Mouse (Mus musculus): Measurements from ENCODE around the gene Cdc42bpg. TPM values are rescaled to one million over a fixed set of nuclear protein-coding genes. Genes with fewer than 3 reads are reported as not detected.

The Cdc42bpg gene
- total and polyA plus RNA-seq, 3 experiments, result 7.0 to 13.9 (median 11.7) TPM

GRCm38 (mm10) chr19:6269798-6270475, 36.3 kb upstream of the Cdc42bpg start:
- Histone ChIP-seq H3K9ac (ENCODE audit: low read depth, low read length) (no peak overlapping the region), H3K27me3 (ENCODE audit: control insufficient read depth, insufficient read depth, low read length) (no peaks in the 10 kb centered on the region), H3K27ac (no peak overlapping the region), H3K79me2 (replicated peaks; ENCODE audit: control insufficient read depth, insufficient read depth, low read length) (no peaks in the 10 kb centered on the region), H3K36me3 (ENCODE audit: control insufficient read depth, insufficient read depth, low read length) (no peaks in the 10 kb centered on the region), H3K4me1 (ENCODE audit: control insufficient read depth, insufficient read depth, low read length) (peaks cover 9% of the 10 kb centered on the region), H3K4me3 (no peak overlapping the region)
- 79% methylated on average over 8 of the region's 8 CpGs for WGBS
- intact Hi-C loops (cut with DNase I), result no loop called here
- TF ChIP-seq EP300 (IDR thresholded peaks at IDR 0.05; ENCODE audit: insufficient read depth, low read depth, low read length), result no peak
- no peak for TF ChIP-seq POLR2A (IDR thresholded peaks at IDR 0.05; ENCODE audit: insufficient read depth, low read depth, low read length)
- TF ChIP-seq CTCF (IDR thresholded peaks at IDR 0.05), result no peak
- DNase-seq, result no peak

- no peak for DNase-seq
- H3K27me3 ChIP-seq (ENCODE audit: control insufficient read depth, insufficient read depth, low read length), result no peaks in the 10 kb centered on the region
- intact Hi-C loops (cut with DNase I), result no loop called here
- 83% methylated on average over 9 of the region's 9 CpGs for WGBS
- no peak overlapping the region for H3K27ac ChIP-seq
- H3K4me1 ChIP-seq (ENCODE audit: control insufficient read depth, insufficient read depth, low read length), result peaks cover 9% of the 10 kb centered on the region
- H3K9ac ChIP-seq (ENCODE audit: low read depth, low read length), result no peak overlapping the region
- H3K36me3 ChIP-seq (ENCODE audit: control insufficient read depth, insufficient read depth, low read length), result no peaks in the 10 kb centered on the region
- no peaks in the 10 kb centered on the region for H3K79me2 ChIP-seq (replicated peaks; ENCODE audit: control insufficient read depth, insufficient read depth, low read length)
- TF ChIP-seq EP300 (IDR thresholded peaks at IDR 0.05; ENCODE audit: insufficient read depth, low read depth, low read length), result no peak
- TF ChIP-seq POLR2A (IDR thresholded peaks at IDR 0.05; ENCODE audit: insufficient read depth, low read depth, low read length), result no peak
- TF ChIP-seq CTCF (IDR thresholded peaks at IDR 0.05), result no peak
- no peak overlapping the region for H3K4me3 ChIP-seq
Observed at GRCm38 (mm10) chr19:6270661-6271060, 35.6 kb upstream of the Cdc42bpg start.

GRCm38 (mm10) chr19:6271206-6271605, 35.0 kb upstream of the Cdc42bpg start:
- intact Hi-C loops (cut with DNase I), result no loop called here
- no peak for DNase-seq

GRCm38 (mm10) chr19:6272053-6272452, 34.2 kb upstream of the Cdc42bpg start:
- Histone ChIP-seq H3K27me3 (ENCODE audit: control insufficient read depth, insufficient read depth, low read length) (no peaks in the 10 kb centered on the region), H3K9ac (ENCODE audit: low read depth, low read length) (no peak overlapping the region), H3K36me3 (ENCODE audit: control insufficient read depth, insufficient read depth, low read length) (no peaks in the 10 kb centered on the region), H3K4me1 (ENCODE audit: control insufficient read depth, insufficient read depth, low read length) (peaks cover 13% of the 10 kb centered on the region), H3K79me2 (replicated peaks; ENCODE audit: control insufficient read depth, insufficient read depth, low read length) (no peaks in the 10 kb centered on the region), H3K27ac (no peak overlapping the region), H3K4me3 (no peak overlapping the region)
- TF ChIP-seq CTCF (IDR thresholded peaks at IDR 0.05) (no peak), EP300 (IDR thresholded peaks at IDR 0.05; ENCODE audit: insufficient read depth, low read depth, low read length) (no peak), POLR2A (IDR thresholded peaks at IDR 0.05; ENCODE audit: insufficient read depth, low read depth, low read length) (no peak)
- no peak for DNase-seq
- 90% methylated on average over 7 of the region's 7 CpGs for WGBS
- intact Hi-C loops (cut with DNase I), result no loop called here

More at GRCm38 (mm10) chr19:6271206-6271605, 35.0 kb upstream of the Cdc42bpg start:
- Histone ChIP-seq H3K9ac (ENCODE audit: low read depth, low read length) (no peak overlapping the region), H3K79me2 (replicated peaks; ENCODE audit: control insufficient read depth, insufficient read depth, low read length) (no peaks in the 10 kb centered on the region), H3K4me1 (ENCODE audit: control insufficient read depth, insufficient read depth, low read length) (peaks cover 13% of the 10 kb centered on the region), H3K27ac (no peak overlapping the region), H3K36me3 (ENCODE audit: control insufficient read depth, insufficient read depth, low read length) (no peaks in the 10 kb centered on the region), H3K27me3 (ENCODE audit: control insufficient read depth, insufficient read depth, low read length) (no peaks in the 10 kb centered on the region), H3K4me3 (no peak overlapping the region)
- TF ChIP-seq EP300 (IDR thresholded peaks at IDR 0.05; ENCODE audit: insufficient read depth, low read depth, low read length) (no peak), CTCF (IDR thresholded peaks at IDR 0.05) (no peak), POLR2A (IDR thresholded peaks at IDR 0.05; ENCODE audit: insufficient read depth, low read depth, low read length) (no peak)
- 80% methylated on average over 8 of the region's 8 CpGs for WGBS

GRCm38 (mm10) chr19:6272738-6273137, 33.5 kb upstream of the Cdc42bpg start:
- TF ChIP-seq POLR2A (IDR thresholded peaks at IDR 0.05; ENCODE audit: insufficient read depth, low read depth, low read length) (0 out of 2 replicates have a peak, but pooled peaks have one; percentile 19), EP300 (IDR thresholded peaks at IDR 0.05; ENCODE audit: insufficient read depth, low read depth, low read length) (no peak), CTCF (IDR thresholded peaks at IDR 0.05) (no peak)
- Histone ChIP-seq H3K79me2 (replicated peaks; ENCODE audit: control insufficient read depth, insufficient read depth, low read length) (no peaks in the 10 kb centered on the region), H3K27ac (peak overlapping the region; percentile 77), H3K27me3 (ENCODE audit: control insufficient read depth, insufficient read depth, low read length) (no peaks in the 10 kb centered on the region), H3K9ac (ENCODE audit: low read depth, low read length) (no peak overlapping the region), H3K4me3 (no peak overlapping the region), H3K36me3 (ENCODE audit: control insufficient read depth, insufficient read depth, low read length) (no peaks in the 10 kb centered on the region), H3K4me1 (ENCODE audit: control insufficient read depth, insufficient read depth, low read length) (peaks cover 13% of the 10 kb centered on the region)
- WGBS, result 30% methylated on average over 4 of the region's 4 CpGs
- intact Hi-C loops (cut with DNase I), result no loop called here
- no peak for DNase-seq

GRCm38 (mm10) chr19:6273592-6273991, 32.7 kb upstream of the Cdc42bpg start:
- TF ChIP-seq CTCF (IDR thresholded peaks at IDR 0.05) (no peak), POLR2A (IDR thresholded peaks at IDR 0.05; ENCODE audit: insufficient read depth, low read depth, low read length) (no peak), EP300 (IDR thresholded peaks at IDR 0.05; ENCODE audit: insufficient read depth, low read depth, low read length) (no peak)
- intact Hi-C loops (cut with DNase I), result no loop called here
- 75% methylated on average over 4 of the region's 4 CpGs for WGBS
- H3K4me3 ChIP-seq, result no peak overlapping the region
- H3K27ac ChIP-seq, result peak overlapping the region; percentile 77
- H3K36me3 ChIP-seq (ENCODE audit: control insufficient read depth, insufficient read depth, low read length), result no peaks in the 10 kb centered on the region
- H3K27me3 ChIP-seq (ENCODE audit: control insufficient read depth, insufficient read depth, low read length), result no peaks in the 10 kb centered on the region
- no peak overlapping the region for H3K9ac ChIP-seq (ENCODE audit: low read depth, low read length)
- no peak for DNase-seq
- no peaks in the 10 kb centered on the region for H3K79me2 ChIP-seq (replicated peaks; ENCODE audit: control insufficient read depth, insufficient read depth, low read length)
- peaks cover 12% of the 10 kb centered on the region for H3K4me1 ChIP-seq (ENCODE audit: control insufficient read depth, insufficient read depth, low read length)
